Mouse (Mus musculus) G1E (cell line): ENCODE results near the gene Cdk17. TPM values are rescaled to one million over a fixed set of nuclear protein-coding genes. Genes with fewer than 3 reads are reported as not detected.

Experiments used
- ATAC-seq: 2 replicates; pipeline ENCODE4 v1.8.0; 2016; ENCODE audit warnings: mild to moderate bottlenecking; ENCODE audit not compliant: insufficient number of reproducible peaks, poor library complexity, low FRiP score, severe bottlenecking; ENCODE audit errors: extremely low read depth
- DNase-seq: peaks from one replicate; pipeline ENCODE4 v3.0.0; 2012; ENCODE audit warnings: low spot score
- H3K27me3 ChIP-seq: 2 replicates; pipeline ENCODE4 v1.6.1; 2012; ENCODE audit warnings: mild to moderate bottlenecking, low read length, inconsistent platforms; ENCODE audit not compliant: insufficient read depth
- H3K36me3 ChIP-seq: replicated peaks from 2 replicates; pipeline ENCODE3; 2012; ENCODE audit warnings: mild to moderate bottlenecking, inconsistent platforms
- H3K4me1 ChIP-seq: 2 replicates; pipeline ENCODE4 v1.6.1; 2012; ENCODE audit warnings: low read depth, low read length, inconsistent platforms, mixed read lengths; ENCODE audit not compliant: insufficient read depth
- H3K4me3 ChIP-seq: 2 replicates; pipeline ENCODE4 v1.5.1; 2012; ENCODE audit warnings: low read depth, mild to moderate bottlenecking, inconsistent platforms, low read length, moderate library complexity, mixed read lengths
- H3K9me3 ChIP-seq: replicated peaks from 2 replicates; pipeline ENCODE4 v1.6.1; 2012; ENCODE audit warnings: inconsistent platforms
- CTCF ChIP-seq: IDR thresholded peaks from 2 replicates; pipeline ENCODE4 v1.5.1; 2012; ENCODE audit warnings: low read depth, low read length, inconsistent platforms, mixed read lengths
- GATA1 ChIP-seq: IDR thresholded peaks from 2 replicates; pipeline ENCODE4 v1.6.1; 2012; ENCODE audit warnings: borderline replicate concordance, low read length, inconsistent platforms, mixed read lengths
- GATA2 ChIP-seq: IDR thresholded peaks from 2 replicates; pipeline ENCODE4 v1.6.1; 2012; ENCODE audit warnings: low read depth, low read length, inconsistent platforms, borderline replicate concordance
- POLR2AphosphoS5 ChIP-seq: IDR thresholded peaks from 2 replicates; pipeline ENCODE4 v1.6.1; 2012; ENCODE audit warnings: low read depth, low read length, inconsistent platforms; ENCODE audit not compliant: insufficient replicate concordance
- TAL1 ChIP-seq: conservative IDR thresholded peaks from 2 replicates; pipeline ENCODE4 v1.6.1; 2012; ENCODE audit warnings: low read depth, low read length, inconsistent platforms, mixed read lengths
- polyA plus RNA-seq: library from polyadenylated mRNA; stranded (reverse); fragments of >175 nt; gene quantifications from 2 replicates; pipeline ENCODE4 v1.2.3, GENCODE M21; 2012
- total RNA-seq, 2 experiments: library from RNA; stranded (forward) in 1 of 2; stranded (reverse) in 1 of 2; fragments of 200-1000 nt in 1 of 2; fragments of >200 nt in 1 of 2; fragmentation: Nextera tagmentation in 1 of 2; gene quantifications; 2 replicates each; pipeline ENCODE4 v1.2.3; 2014 to 2017

Gene Cdk17
- total and polyA plus RNA-seq, 3 experiments, result 6.5 to 123 (median 95.6) TPM

GRCm38 (mm10) chr10:93197092-93197491, 36.4 kb downstream of the Cdk17 start:
- ATAC-seq (no peak), DNase-seq (no peak)
- TF ChIP-seq GATA1, result no peak
- TF ChIP-seq GATA2, result no peak
- TF ChIP-seq POLR2AphosphoS5, result no peak
- TF ChIP-seq TAL1, result no peak
- TF ChIP-seq CTCF, result no peak
- Histone ChIP-seq H3K4me3 (no peak overlapping the region), H3K36me3 (peaks cover 47% of the 10 kb centered on the region), H3K4me1 (peaks cover 21% of the 10 kb centered on the region), H3K27me3 (no peaks in the 10 kb centered on the region), H3K9me3 (no peaks in the 10 kb centered on the region)

- Histone ChIP-seq H3K36me3 (peaks cover 46% of the 10 kb centered on the region), H3K9me3 (no peaks in the 10 kb centered on the region), H3K4me1 (peaks cover 30% of the 10 kb centered on the region), H3K4me3 (no peak overlapping the region), H3K27me3 (no peaks in the 10 kb centered on the region)
- ATAC-seq, result no peak
- no peak for DNase-seq
- TF ChIP-seq TAL1 (no peak), GATA1 (no peak), GATA2 (no peak), POLR2AphosphoS5 (no peak), CTCF (no peak)
These were observed 38.3 kb downstream of the Cdk17 start for GRCm38 (mm10) chr10:93198958-93199357.

- no peaks in the 10 kb centered on the region for H3K9me3 ChIP-seq
- no peak for ATAC-seq
- peaks cover 45% of the 10 kb centered on the region for H3K36me3 ChIP-seq
- no peak for DNase-seq
- TF ChIP-seq CTCF (no peak), GATA2 (no peak), TAL1 (no peak), POLR2AphosphoS5 (no peak), GATA1 (no peak)
- H3K27me3 ChIP-seq, result no peaks in the 10 kb centered on the region
- H3K4me1 ChIP-seq, result peaks cover 41% of the 10 kb centered on the region
- H3K4me3 ChIP-seq, result no peak overlapping the region
These were observed 41.3 kb downstream of the Cdk17 start for GRCm38 (mm10) chr10:93201846-93202458.

- H3K4me3 ChIP-seq, result no peak overlapping the region
These were observed 44.7 kb downstream of the Cdk17 start for GRCm38 (mm10) chr10:93205287-93205956.

GRCm38 (mm10) chr10:93207176-93207575, 46.5 kb downstream of the Cdk17 start:
- TF ChIP-seq POLR2AphosphoS5 (no peak), TAL1 (no peak), CTCF (no peak), GATA2 (no peak), GATA1 (no peak)
- H3K4me1 ChIP-seq, result peaks cover 47% of the 10 kb centered on the region
- ATAC-seq, result no peak

More at GRCm38 (mm10) chr10:93205287-93205956, 44.7 kb downstream of the Cdk17 start:
- Histone ChIP-seq H3K36me3 (peaks cover 41% of the 10 kb centered on the region), H3K9me3 (no peaks in the 10 kb centered on the region), H3K27me3 (no peaks in the 10 kb centered on the region), H3K4me1 (peaks cover 51% of the 10 kb centered on the region)
- no peak for ATAC-seq
- TF ChIP-seq TAL1 (no peak), GATA1 (no peak), GATA2 (no peak), CTCF (no peak)
- no peak for DNase-seq

GRCm38 (mm10) chr10:93212699-93213098, 52.0 kb downstream of the Cdk17 start:
- H3K36me3 ChIP-seq, result peaks cover 77% of the 10 kb centered on the region
- TF ChIP-seq GATA2, result no peak
- TF ChIP-seq TAL1, result no peak
- no peak for TF ChIP-seq GATA1
- TF ChIP-seq POLR2AphosphoS5, result no peak
- TF ChIP-seq CTCF, result no peak
- no peaks in the 10 kb centered on the region for H3K27me3 ChIP-seq
- H3K4me1 ChIP-seq, result peaks cover 19% of the 10 kb centered on the region
- no peaks in the 10 kb centered on the region for H3K9me3 ChIP-seq
- H3K4me3 ChIP-seq, result no peak overlapping the region
- ATAC-seq (no peak), DNase-seq (no peak)

More at GRCm38 (mm10) chr10:93207176-93207575, 46.5 kb downstream of the Cdk17 start:
- Histone ChIP-seq H3K27me3 (no peaks in the 10 kb centered on the region), H3K36me3 (peaks cover 43% of the 10 kb centered on the region), H3K4me3 (no peak overlapping the region), H3K9me3 (no peaks in the 10 kb centered on the region)
- no peak for DNase-seq
